Mouse (Mus musculus) CD4-positive helper T cell, adult 2 months (primary cell): ENCODE measurements at regions not wholly inside any gene's neighbourhood (a gene's known extent, or its start where the extent isn't known, plus 50 kb on each side); places are given as distances from the start of the nearest gene placed in this dataset.

ENCODE experiments used
- DNase-seq: peaks from one replicate; pipeline ENCODE4 v3.0.0-alpha.2; 2012; ENCODE audit warnings: low read depth, missing footprints, low spot score

- DNase-seq = no peak
Measured at GRCm38 (mm10) chr10:91319442-91320112, 138.5 kb upstream of the Tmpo start.

DNA sequence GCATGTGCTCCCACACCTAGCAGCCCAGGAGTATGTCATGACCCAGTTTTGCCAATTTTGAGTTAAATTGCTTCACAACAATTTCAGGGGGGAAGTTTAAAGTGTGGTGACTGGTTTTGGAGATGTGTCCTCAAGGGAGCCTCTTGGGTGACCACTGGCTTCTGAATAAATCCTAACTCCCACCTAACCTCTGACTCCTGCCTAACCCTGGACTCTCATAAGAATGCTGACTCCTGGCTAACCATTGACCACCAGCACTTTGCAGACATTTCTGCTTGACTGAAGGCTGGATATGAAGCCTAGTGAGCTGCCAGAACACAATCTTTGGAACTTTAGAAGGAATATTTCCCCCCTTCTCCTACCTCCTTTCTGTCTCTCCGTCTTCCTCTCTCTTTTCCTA is 133.3 kb upstream of the Tmpo start:
- DNase-seq = no peak

- no peak for DNase-seq
Measured at GRCm38 (mm10) chr10:91313316-91313715, 132.2 kb upstream of the Tmpo start.

DNA sequence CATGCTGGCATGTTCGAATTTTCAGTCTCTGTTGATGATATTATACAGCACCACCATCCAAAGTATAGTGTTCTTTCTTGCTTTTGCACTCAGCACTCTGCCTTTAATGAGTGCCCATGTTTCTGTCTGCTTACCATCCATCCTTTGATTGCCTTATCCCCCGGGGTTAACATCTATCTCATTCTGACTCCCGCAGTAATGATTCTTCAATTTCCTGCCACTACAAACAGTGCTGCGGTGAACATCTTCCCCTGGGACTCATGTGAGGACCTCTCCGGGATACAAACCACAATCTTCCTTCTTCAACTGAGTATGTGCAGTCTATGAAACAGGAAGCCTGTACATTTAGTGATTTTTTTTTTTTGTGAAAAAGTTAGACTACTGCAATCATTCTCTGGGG is 131.8 kb upstream of the Tmpo start:
- DNase-seq = no peak

GRCm38 (mm10) chr10:91300067-91300466 is 119.0 kb upstream of the Tmpo start:
- DNase-seq = no peak

DNA sequence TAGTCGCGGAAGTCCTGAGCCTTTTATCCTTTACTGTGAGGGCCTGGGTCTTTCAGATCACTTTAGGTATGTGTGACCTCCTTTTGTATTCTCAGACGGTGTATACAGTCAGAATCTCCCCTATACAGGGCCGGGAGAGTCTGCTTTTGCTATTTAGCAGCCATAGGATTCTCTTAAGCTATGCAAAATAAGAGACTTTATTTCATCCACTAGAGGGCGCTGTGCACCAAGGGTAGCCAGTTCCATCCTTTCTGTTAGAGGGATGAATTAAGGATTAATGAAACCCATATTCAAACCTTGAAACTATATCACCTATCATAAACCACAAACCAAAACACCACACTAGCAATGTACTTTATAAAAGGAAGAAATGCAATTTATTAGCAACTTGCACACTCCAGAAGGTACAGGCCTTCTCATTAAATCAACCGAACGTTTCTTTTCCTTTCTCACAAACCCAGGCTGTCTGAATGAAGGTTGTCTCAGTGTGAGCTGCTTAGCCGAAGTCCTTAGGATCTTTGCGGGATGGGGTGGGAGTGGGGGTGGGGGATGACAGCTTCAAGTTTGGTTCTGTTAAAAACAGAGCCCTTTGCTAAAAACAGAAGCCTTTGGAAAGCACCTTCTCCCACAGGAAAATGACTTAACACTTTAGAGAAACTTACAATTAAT is 116.8 kb upstream of the Tmpo start:
- peak; percentile 29 for DNase-seq

DNA sequence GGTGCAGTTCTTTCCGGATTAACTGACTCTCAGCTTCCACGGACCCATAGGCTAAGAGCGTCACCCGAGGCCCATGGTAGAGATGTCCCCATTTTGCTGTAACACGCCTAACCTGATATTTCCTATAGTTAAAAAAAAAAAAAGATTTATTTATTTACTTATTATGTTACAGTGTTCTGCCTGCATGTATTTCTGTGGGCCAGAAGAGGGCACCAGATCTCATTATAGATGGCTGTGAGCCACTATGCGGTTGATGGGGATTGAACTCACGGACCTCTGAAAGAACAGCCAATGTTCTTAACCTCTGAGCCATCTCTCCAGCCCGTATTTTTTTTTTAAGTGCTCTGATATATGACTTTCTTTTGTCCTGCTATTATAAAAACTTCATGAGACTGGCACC is 114.2 kb upstream of the Tmpo start:
- no peak for DNase-seq

GRCm38 (mm10) chr10:91293226-91293625 is 112.1 kb upstream of the Tmpo start:
- DNase-seq = no peak

- DNase-seq = no peak
Measured at GRCm38 (mm10) chr10:91284259-91284658, 103.1 kb upstream of the Tmpo start.

DNA sequence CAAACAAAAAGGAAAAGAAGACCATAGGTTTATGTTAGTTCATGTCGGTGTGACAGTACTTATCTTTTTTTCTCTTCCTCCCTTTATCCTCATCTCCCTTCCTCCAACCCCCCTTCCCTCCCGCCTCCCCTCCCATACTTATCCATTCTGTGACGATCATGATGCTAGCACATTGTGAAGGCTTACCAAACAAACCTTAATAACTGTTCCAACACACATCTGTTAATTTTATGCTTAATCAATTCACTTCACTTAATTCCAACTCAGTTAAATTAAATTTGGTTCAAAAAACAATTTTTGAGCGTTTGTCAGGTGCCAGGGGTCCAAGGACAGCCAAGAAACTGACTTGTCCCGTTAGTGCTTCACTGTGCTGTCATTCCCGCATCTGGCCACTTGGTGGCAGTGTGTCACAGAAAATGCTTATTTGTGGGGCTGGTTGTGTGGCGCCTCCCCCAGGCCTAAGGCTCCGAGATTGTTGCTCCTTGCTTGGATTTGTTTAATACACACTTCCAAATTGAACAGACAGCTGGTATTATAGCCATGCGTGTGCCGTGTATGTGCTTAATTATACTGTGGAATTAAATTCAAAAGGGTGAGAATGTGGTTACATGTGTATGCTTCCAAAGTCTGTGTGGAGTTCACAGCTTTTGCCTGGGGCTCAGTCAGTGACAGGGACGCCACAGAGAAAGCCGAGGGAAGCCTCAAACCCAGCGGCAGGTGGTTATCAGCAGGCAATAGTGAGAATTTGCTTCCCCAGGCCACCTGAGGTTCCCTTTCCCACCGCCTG is 90.0 kb upstream of the Tmpo start:
- DNase-seq = peak; percentile 85

DNA sequence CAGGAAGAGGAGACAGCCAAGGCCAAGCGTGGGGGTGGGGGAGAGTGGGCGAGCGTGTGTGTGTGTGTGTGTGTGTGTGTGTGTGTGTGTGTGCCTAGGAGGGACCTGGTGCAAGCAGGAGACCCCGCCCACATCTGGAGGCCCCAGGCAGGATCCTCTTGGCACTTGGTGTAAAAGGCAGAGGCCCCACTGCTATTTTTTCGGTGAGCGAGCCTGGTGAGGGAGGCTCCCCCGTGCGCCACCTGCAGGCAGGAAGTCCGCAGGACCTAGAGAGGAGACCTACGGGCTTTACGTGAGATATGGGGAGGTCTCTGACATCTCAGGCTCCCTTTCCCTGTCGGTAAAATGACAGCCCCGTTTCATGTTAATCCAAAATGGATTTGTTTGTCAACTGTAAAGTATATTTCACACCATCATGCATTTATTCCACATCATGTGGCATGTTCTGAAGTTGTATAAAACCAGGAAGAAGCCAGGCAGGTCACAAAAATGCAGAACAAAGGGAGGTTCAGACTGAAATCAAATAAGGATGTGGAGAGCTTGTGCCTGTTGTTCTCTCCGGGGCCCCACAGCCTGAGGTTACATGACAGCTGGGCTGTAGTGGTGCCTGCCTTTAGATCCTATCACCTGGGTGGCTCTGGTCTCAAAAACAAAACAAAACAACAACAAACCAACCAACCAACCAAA is 89.3 kb upstream of the Tmpo start:
- peak; percentile 88 for DNase-seq

DNA sequence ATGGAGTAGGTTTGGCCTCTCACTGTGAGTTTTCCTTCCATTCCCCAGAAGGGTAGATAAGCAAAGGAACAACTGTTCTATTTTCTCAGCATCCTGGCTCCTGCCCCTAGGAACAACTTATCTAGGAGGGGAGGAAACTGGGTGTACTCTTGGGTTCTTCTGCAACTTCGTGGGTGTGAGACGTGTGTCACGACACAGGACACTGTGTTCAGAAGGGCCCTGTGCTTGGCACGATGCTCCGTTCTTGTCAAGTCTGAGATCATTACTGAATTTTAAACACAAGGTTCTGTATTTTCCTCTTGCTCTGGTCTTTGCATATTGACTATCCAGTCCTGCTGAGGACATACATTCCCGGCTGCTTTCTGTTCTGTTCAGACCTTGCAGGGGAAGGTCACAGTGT is 86.8 kb upstream of the Tmpo start:
- no peak for DNase-seq

DNA sequence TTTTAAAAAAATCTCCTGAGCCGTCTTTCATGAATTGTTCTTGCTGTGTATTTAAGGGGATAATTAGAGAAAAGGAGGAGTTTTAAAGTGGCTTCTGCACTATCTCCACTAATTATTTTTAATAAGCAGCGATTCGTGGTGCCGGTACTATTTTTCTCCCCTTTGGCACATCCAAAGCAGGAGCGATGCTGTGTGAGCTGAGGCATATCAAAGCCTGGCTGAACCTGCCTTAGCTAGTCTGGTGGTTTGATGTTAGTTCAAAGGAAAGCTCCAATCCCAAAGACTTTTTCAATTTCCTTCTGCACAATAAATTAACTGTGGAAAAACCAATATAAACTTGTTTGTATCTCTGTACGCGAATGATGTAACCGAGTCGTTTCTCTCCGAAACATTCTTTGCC is 79.3 kb upstream of the Tmpo start:
- no peak for DNase-seq

GRCm38 (mm10) chr10:91249681-91250195 is 68.6 kb upstream of the Tmpo start:
- DNase-seq = no peak

GRCm38 (mm10) chr10:91244297-91244696 is 63.2 kb upstream of the Tmpo start:
- DNase-seq = no peak

GRCm38 (mm10) chr10:91242491-91243046 is 61.5 kb upstream of the Tmpo start:
- no peak for DNase-seq

DNA sequence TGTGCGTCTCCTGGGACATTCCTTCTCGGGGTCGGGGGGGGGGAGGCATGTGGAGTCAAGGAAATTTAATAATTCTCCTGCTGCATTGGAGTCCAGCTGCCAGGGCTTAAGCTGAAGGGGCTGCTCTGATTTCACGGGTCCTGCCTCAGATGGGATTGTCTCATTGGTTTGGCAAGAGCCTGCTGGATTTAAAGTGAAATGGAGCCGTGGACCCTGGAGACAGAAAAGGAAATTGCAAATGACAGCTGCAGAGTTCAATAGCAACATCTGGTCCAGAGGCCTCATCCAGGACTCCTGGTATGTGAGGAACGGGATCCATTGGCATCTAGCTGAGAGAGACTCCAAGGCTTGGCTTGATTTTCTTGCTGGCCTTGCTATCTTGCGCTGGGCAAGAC is 60.5 kb upstream of the Tmpo start:
- no peak for DNase-seq

- no peak for DNase-seq
Measured at GRCm38 (mm10) chr10:91240856-91241610, 59.9 kb upstream of the Tmpo start.

DNA sequence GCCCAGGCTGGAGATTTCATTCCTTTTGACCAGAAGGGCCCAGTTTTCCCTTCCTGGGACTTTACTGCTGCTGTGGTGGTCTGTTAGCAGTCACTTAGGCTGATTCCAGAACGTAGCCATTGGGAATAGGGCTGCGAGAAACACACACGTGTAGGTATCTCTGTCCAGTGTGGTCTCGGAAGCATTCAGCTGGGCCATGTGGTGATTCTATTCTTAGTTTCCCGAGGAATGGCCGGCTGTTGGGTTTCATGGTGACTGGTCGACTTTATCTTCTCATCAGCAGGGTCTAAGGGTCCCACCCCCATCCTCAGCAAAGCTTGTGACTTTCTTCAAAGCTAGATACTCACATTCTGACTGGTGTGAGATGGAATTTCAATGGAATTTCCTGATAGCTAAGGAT is 59.2 kb upstream of the Tmpo start:
- no peak for DNase-seq

- DNase-seq = no peak
Measured at GRCm38 (mm10) chr10:91236844-91237243, 55.7 kb upstream of the Tmpo start.

- DNase-seq = no peak
Measured at GRCm38 (mm10) chr10:91234709-91235108, 53.6 kb upstream of the Tmpo start.
